Mouse (Mus musculus) midbrain, postnatal 0 days (tissue): ENCODE measurements around the gene Il24. TPM values are rescaled to one million over a fixed set of nuclear protein-coding genes. Genes with fewer than 3 reads are reported as not detected.

ENCODE experiments used
- ATAC-seq: fragments of 200-750 bp; cut with Nextera tagmentation; 2 replicates; pipeline ENCODE4 v1.8.0; 2017; ENCODE audit warnings: moderate number of reproducible peaks, mild to moderate bottlenecking, moderate TSS enrichment, moderate library complexity; ENCODE audit not compliant: low FRiP score
- DNase-seq: peaks from one replicate; pipeline ENCODE4 v3.0.0-alpha.2; 2015; ENCODE audit warnings: low spot score
- H3K27ac ChIP-seq: fragments of 300-500 bp; sonication (generic); 2 replicates; pipeline ENCODE4 v1.5.1; 2014; ENCODE audit warnings: low read depth, mild to moderate bottlenecking, low read length, mixed read lengths
- H3K27me3 ChIP-seq: fragments of 300-500 bp; sonication (generic); 2 replicates; pipeline ENCODE4 v1.6.1; 2014; ENCODE audit warnings: low read length, control low read depth, mixed read lengths; ENCODE audit not compliant: insufficient read depth
- H3K36me3 ChIP-seq: fragments of 300-500 bp; sonication (generic); 2 replicates; pipeline ENCODE4 v1.6.1; 2014; ENCODE audit warnings: low read length, control low read depth, mixed read lengths; ENCODE audit not compliant: insufficient read depth
- H3K4me1 ChIP-seq: fragments of 300-500 bp; sonication (generic); 2 replicates; pipeline ENCODE4 v1.6.1; 2014; ENCODE audit warnings: mild to moderate bottlenecking, control low read depth, antibody characterized with exemption, low read length, mixed read lengths; ENCODE audit not compliant: insufficient read depth
- H3K4me2 ChIP-seq: fragments of 300-500 bp; sonication (generic); 2 replicates; pipeline ENCODE4 v1.6.1; 2014; ENCODE audit warnings: low read depth, mild to moderate bottlenecking, low read length, mixed read lengths; ENCODE audit not compliant: poor library complexity, severe bottlenecking
- H3K4me3 ChIP-seq: fragments of 300-500 bp; sonication (generic); 2 replicates; pipeline ENCODE4 v1.5.1; 2014; ENCODE audit warnings: low read depth, mild to moderate bottlenecking, low read length, moderate library complexity
- H3K9ac ChIP-seq: fragments of 300-500 bp; sonication (generic); replicated peaks from 2 replicates; pipeline ENCODE4 v1.6.1; 2014; ENCODE audit warnings: mild to moderate bottlenecking, low read length, moderate library complexity, mixed read lengths; ENCODE audit not compliant: poor library complexity, severe bottlenecking
- H3K9me3 ChIP-seq: fragments of 300-500 bp; sonication (generic); 2 replicates; pipeline ENCODE4 v1.6.1; 2016; ENCODE audit warnings: low read length, control low read depth
- CTCF ChIP-seq: IDR thresholded peaks from 2 replicates; pipeline ENCODE4 v1.5.1; 2016; ENCODE audit warnings: antibody characterized with exemption, mild to moderate bottlenecking
- WGBS: fragments of 180-500 bp; shearing (Covaris S2); extraction: QIAGEN DNeasy Blood & Tissue Kit; methylation state at CpG from one replicate; pipeline ENCODE4 v1.1.7; 2014; 5-methylcytosine and 5-hydroxymethylcytosine counted together
- polyA plus RNA-seq: library from polyadenylated mRNA; unstranded; fragments of >200 nt; fragmentation: Nextera tagmentation; extraction: Ambion mirVana; gene quantifications from 2 replicates; pipeline ENCODE4 v1.2.1, GENCODE M21; 2015
- total RNA-seq: library from RNA; depleted of rRNA; stranded (reverse); fragments of >200 nt; gene quantifications from 2 replicates; pipeline ENCODE4 v1.2.3, GENCODE M21; 2014

The Il24 gene
- total and polyA plus RNA-seq, 2 experiments from 2014 or later: not detected

DNA sequence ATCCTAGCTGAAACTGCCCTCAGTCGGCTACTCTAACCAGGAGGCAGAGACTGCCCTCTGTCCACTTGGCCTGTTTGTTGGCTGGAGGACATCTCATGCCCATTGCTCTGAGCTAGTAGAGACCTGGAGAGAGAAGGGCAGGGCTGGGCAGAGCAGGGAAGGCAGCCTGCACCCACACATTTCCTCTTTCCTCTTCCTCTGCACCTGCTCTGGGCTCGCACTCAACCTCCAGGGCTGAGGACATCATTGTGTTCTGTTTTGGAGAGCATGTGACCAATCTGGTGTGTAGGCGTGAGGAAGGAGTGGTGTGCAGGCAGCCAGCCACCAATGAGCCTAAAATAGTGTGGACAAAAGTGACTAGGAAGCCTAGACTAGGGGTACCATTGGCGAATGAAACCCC, 23.0 kb downstream of the Il24 start:
- H3K4me2 ChIP-seq: no peak overlapping the region
- ATAC-seq (no peak), DNase-seq (no peak)
- WGBS: 83% methylated on average over 4 of the region's 4 CpGs
- H3K4me3 ChIP-seq: no peak overlapping the region
- no peak overlapping the region for H3K27ac ChIP-seq
- H3K36me3 ChIP-seq: no peaks in the 10 kb centered on the region
- H3K4me1 ChIP-seq: no peaks in the 10 kb centered on the region
- H3K9ac ChIP-seq: no peak overlapping the region
- no peaks in the 10 kb centered on the region for H3K27me3 ChIP-seq
- no peaks in the 10 kb centered on the region for H3K9me3 ChIP-seq
- TF ChIP-seq CTCF: no peak

DNA sequence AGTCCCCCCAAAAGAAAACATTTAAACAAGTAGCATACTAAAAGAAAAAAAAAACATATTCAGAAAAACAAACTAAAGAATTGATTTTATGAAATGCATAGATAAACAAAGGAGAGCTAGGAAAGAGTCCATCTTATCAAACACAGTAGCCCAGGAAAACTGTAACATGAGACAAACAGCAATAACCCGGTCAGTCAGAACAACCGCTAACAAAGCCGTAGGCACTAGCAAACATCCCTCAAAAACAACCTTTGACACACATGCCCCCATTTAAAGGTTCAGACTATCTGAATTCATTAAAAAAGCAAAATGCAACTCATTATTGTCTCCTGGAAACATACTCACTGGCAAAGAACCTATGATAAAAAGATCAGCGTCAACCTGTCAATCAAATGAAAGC, 29.8 kb downstream of the Il24 start:
- DNase-seq (no peak), ATAC-seq (no peak)
- WGBS: 84% methylated on average over 4 of the region's 4 CpGs
- Histone ChIP-seq H3K9ac (no peak overlapping the region), H3K4me1 (no peaks in the 10 kb centered on the region), H3K4me2 (no peak overlapping the region), H3K4me3 (no peak overlapping the region), H3K36me3 (no peaks in the 10 kb centered on the region), H3K27ac (no peak overlapping the region), H3K27me3 (no peaks in the 10 kb centered on the region), H3K9me3 (no peaks in the 10 kb centered on the region)
- no peak for TF ChIP-seq CTCF

DNA sequence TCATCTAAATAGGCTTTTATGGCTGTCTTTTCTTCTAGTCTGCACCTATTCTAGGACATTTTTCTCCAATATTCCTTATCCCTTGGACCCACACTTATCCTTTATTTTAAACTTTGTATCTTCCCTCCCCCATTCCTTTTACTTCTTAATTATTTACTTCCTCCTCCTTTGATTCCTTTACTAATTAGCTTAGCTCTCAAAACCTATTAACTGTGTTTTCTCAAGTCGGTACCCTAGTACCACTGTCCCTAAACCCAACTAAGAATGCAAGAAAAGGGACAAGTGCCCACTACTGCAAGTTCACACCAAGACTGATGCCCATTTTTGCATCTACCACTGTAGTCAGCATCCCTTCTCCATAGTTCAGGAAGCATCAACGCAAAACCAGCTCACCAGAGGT, 31.5 kb downstream of the Il24 start:
- WGBS: 93% methylated on average over 2 of the region's 2 CpGs
- no peak for TF ChIP-seq CTCF
- no peak for ATAC-seq
- H3K4me1 ChIP-seq: no peaks in the 10 kb centered on the region
- no peaks in the 10 kb centered on the region for H3K27me3 ChIP-seq
- H3K4me2 ChIP-seq: no peak overlapping the region
- no peaks in the 10 kb centered on the region for H3K9me3 ChIP-seq
- no peak for DNase-seq
- no peak overlapping the region for H3K27ac ChIP-seq
- no peaks in the 10 kb centered on the region for H3K36me3 ChIP-seq
- H3K4me3 ChIP-seq: no peak overlapping the region
- no peak overlapping the region for H3K9ac ChIP-seq

- ATAC-seq: no peak
- Histone ChIP-seq H3K9me3 (no peaks in the 10 kb centered on the region), H3K27ac (no peak overlapping the region), H3K4me1 (no peaks in the 10 kb centered on the region), H3K4me2 (no peak overlapping the region), H3K27me3 (no peaks in the 10 kb centered on the region), H3K4me3 (no peak overlapping the region), H3K36me3 (no peaks in the 10 kb centered on the region), H3K9ac (no peak overlapping the region)
- 77% methylated on average over 9 of the region's 9 CpGs for WGBS
- DNase-seq: no peak
- TF ChIP-seq CTCF: no peak
Observed at GRCm38 (mm10) chr1:130854819-130855218, 32.4 kb downstream of the Il24 start.

DNA sequence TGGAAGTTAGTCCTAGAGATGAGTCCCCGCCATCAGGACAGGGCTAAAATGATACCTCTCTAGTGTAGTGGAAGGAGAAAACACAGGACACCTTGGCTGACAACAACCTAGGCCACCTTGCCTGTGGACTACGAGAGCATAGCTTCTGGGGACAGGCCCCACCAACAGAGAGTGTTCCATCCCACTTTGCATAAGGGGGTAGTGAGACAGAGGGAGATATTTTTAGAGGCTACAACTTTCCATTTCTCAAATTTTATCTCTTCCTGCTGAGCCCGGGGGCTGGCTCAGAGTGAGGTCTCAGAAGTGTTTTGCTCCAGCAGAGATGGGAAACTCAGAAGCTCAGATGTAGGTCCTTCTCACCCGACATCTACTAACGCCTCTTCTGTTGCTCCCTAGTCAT, 36.8 kb downstream of the Il24 start:
- no peak for TF ChIP-seq CTCF
- Histone ChIP-seq H3K36me3 (no peaks in the 10 kb centered on the region), H3K4me3 (no peak overlapping the region), H3K27ac (no peak overlapping the region), H3K9me3 (no peaks in the 10 kb centered on the region), H3K4me1 (no peaks in the 10 kb centered on the region), H3K4me2 (no peak overlapping the region), H3K9ac (no peak overlapping the region), H3K27me3 (no peaks in the 10 kb centered on the region)
- 91% methylated on average over 5 of the region's 5 CpGs for WGBS
- no peak for DNase-seq
- ATAC-seq: no peak

GRCm38 (mm10) chr1:130849530-130850214, 37.6 kb downstream of the Il24 start:
- no peak overlapping the region for H3K27ac ChIP-seq
- WGBS: 90% methylated on average over 10 of the region's 10 CpGs
- H3K9ac ChIP-seq: no peak overlapping the region
- ATAC-seq: no peak
- H3K27me3 ChIP-seq: no peaks in the 10 kb centered on the region
- H3K36me3 ChIP-seq: no peaks in the 10 kb centered on the region
- H3K4me2 ChIP-seq: no peak overlapping the region
- TF ChIP-seq CTCF: no peak
- H3K9me3 ChIP-seq: no peaks in the 10 kb centered on the region
- no peak overlapping the region for H3K4me3 ChIP-seq
- H3K4me1 ChIP-seq: no peaks in the 10 kb centered on the region
- DNase-seq: no peak
